Comparison of ENCODE assay signal across 17 mouse cellular contexts in genomic region chr16:21235135-21235534, GRCm38 (mm10). TPM values are rescaled to one million over a fixed set of nuclear protein-coding genes. Genes with fewer than 3 reads are reported as not detected.
DNase-seq lines count a peak whose midpoint lies in the region; ATAC-seq and TF ChIP-seq lines count a peak whose summit lies in the region.
"Had no signal": no experiment of that assay in that cellular context is flagged by ENCODE, and none has a peak within 500 bp of the region (broad histone marks: within the 10 kb centered on the region; RNA-seq: fewer than 3 reads in every experiment).

No protein-coding gene starts in this region.

- H3K4me1 ChIP-seq in intestine, embryonic 15.5 days (replicated peaks) = peaks cover 21% of the 10 kb centered on the region

- DNase-seq in brain, embryonic 14.5 days (ENCODE audit: low read depth) = peak; percentile 11
- peak; percentile 80 to 82 for DNase-seq in kidney, postnatal 36 days
- DNase-seq in lung, postnatal 36 days = peak; percentile 85
- no peak for DNase-seq in natural killer cell, adult 2 months (ENCODE audit: low spot score in 2 of 2)
- DNase-seq in adrenal gland, postnatal 25 days = no peak
- DNase-seq: cerebellum, adult 11-12 months; embryo, embryonic 11 days; heart, adult 18-20 months; heart, postnatal 14 days; liver; midbrain, embryonic 14.5 days; retina, postnatal 1 day had no signal

- no peaks in the 10 kb centered on the region for H3K36me3 ChIP-seq in intestine, embryonic 15.5 days

- TF ChIP-seq CTCF in brain, embryonic 14.5 days (IDR thresholded peaks at IDR 0.05; ENCODE audit: borderline replicate concordance, extremely low read depth, insufficient read depth, insufficient read length) = no peak

- H3K27ac ChIP-seq in intestine, embryonic 15.5 days = no peak overlapping the region
- H3K27ac ChIP-seq: macrophage had no signal

- H3K27me3 ChIP-seq in intestine, embryonic 15.5 days (replicated peaks) = no peaks in the 10 kb centered on the region

- ATAC-seq in intestine, embryonic 15.5 days = peak; percentile 48
- no peak for ATAC-seq in megakaryocyte progenitor cell, adult 5-6 weeks (replicated peaks; ENCODE audit: poor library complexity)
- ATAC-seq: CD4-positive, CD25-positive, alpha-beta regulatory T cell, adult 4 months; hindbrain, embryonic 16.5 days had no signal

- H3K9ac ChIP-seq in intestine, embryonic 15.5 days = no peak overlapping the region

- H3K9me3 ChIP-seq in intestine, embryonic 15.5 days = no peaks in the 10 kb centered on the region

- H3K4me2 ChIP-seq in intestine, embryonic 15.5 days (replicated peaks) = no peak overlapping the region

- TF ChIP-seq POLR2A in brain, embryonic 14.5 days (IDR thresholded peaks at IDR 0.05; ENCODE audit: borderline replicate concordance, extremely low read depth, insufficient read depth, insufficient read length, poor library complexity, severe bottlenecking) = no peak

- no peak overlapping the region for H3K4me3 ChIP-seq in intestine, embryonic 15.5 days (replicated peaks)

- WGBS in intestine, embryonic 15.5 days = 65% methylated on average over 8 of the region's 8 CpGs

RNA-seq across cellular contexts. Expression of gene Ephb3, which starts 30.6 kb away (rescaled TPM):
- polyA plus RNA-seq in brain, embryonic 14.5 days (2012; rRNA removed) = 21.7 and 24.8 TPM in 2 replicates
- 11.9 and 12.3 TPM in 2 replicates for polyA plus RNA-seq in intestine, embryonic 15.5 days (2015; fragmentation: Nextera tagmentation; extraction: Ambion mirVana)
- not detected in 2 replicates for total RNA-seq in megakaryocyte progenitor cell, adult 5-6 weeks (2015)
- not detected in 2 replicates for total RNA-seq in megakaryocyte progenitor cell, adult 5-6 weeks (2017)
- total RNA-seq in adrenal gland, postnatal 25 days (2021) = 1.9 and 2.3 TPM in 2 replicates
- polyA plus RNA-seq: CD4-positive, CD25-positive, alpha-beta regulatory T cell, adult 4 months had no signal

Comparison
In these comparisons a context has a peak if more than half of its experiments do, and no peak if none do; other contexts are left out.
1. DNase-seq: peak in brain, embryonic 14.5 days (single experiment), kidney, postnatal 36 days (2 of 2) and lung, postnatal 36 days (single experiment); none in natural killer cell, adult 2 months (0 of 2) and adrenal gland, postnatal 25 days (single experiment).